In genomic region chr10:120125465-120125857, GRCm38 (mm10) we compare ENCODE assay signal across 5 mouse cellular contexts.
"Had no signal": no experiment of that assay in that cellular context is flagged by ENCODE, and none has a peak within 500 bp of the region (broad histone marks: within the 10 kb centered on the region; RNA-seq: fewer than 3 reads in every experiment).

No protein-coding gene starts in this region.

- H3K4me1 ChIP-seq: limb, embryonic 15.5 days; liver, embryonic 13.5 days; midbrain, embryonic 15.5 days had no signal

- H3K36me3 ChIP-seq: kidney, embryonic 15.5 days; limb, embryonic 15.5 days; liver, embryonic 13.5 days; midbrain, embryonic 10.5 days; midbrain, embryonic 15.5 days had no signal

- H3K9ac ChIP-seq: kidney, embryonic 15.5 days; limb, embryonic 15.5 days; liver, embryonic 13.5 days; midbrain, embryonic 15.5 days had no signal

- H3K4me3 ChIP-seq: kidney, embryonic 15.5 days; limb, embryonic 15.5 days; liver, embryonic 13.5 days; midbrain, embryonic 10.5 days; midbrain, embryonic 15.5 days had no signal

- H3K27ac ChIP-seq: kidney, embryonic 15.5 days; limb, embryonic 15.5 days; liver, embryonic 13.5 days; midbrain, embryonic 10.5 days; midbrain, embryonic 15.5 days had no signal

- H3K4me2 ChIP-seq: kidney, embryonic 15.5 days; limb, embryonic 15.5 days; liver, embryonic 13.5 days; midbrain, embryonic 15.5 days had no signal

- H3K27me3 ChIP-seq: kidney, embryonic 15.5 days; limb, embryonic 15.5 days; midbrain, embryonic 15.5 days had no signal

- H3K9me3 ChIP-seq: kidney, embryonic 15.5 days; limb, embryonic 15.5 days; liver, embryonic 13.5 days; midbrain, embryonic 10.5 days; midbrain, embryonic 15.5 days had no signal

- ATAC-seq: midbrain, embryonic 15.5 days had no signal
